Mouse (Mus musculus): ENCODE data around the gene Gm3033. TPM values are rescaled to one million over a fixed set of nuclear protein-coding genes. Genes with fewer than 3 reads are reported as not detected.
"Not testable (repeated sequence)": the region's sequence is repeated elsewhere in the genome, so short reads cannot be mapped to it uniquely, and the experiment has no call there.

Gene Gm3033
- under 1 TPM in 1 of 2 experiments, not detected in 1; 0.73 TPM for total RNA-seq (2021)

DNA sequence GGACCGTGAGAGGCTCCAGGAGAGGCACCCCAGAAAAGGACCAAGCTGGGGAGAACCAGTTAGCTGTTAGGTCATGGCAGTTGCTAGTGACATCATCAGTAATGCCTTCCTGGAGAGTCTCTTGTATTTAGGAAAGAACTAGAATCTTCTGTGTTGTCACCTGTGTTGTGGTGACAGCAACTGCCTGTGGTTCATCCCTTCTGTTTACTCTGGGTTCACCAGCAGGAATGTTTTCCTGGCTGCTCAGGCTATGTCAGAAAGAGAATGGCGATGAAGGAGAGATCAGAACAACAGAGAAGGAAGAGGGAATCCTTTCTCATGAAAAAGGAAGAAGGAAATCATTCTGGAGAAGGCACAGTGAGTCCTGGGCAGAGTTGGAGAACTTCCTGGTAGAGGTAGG lies at the start of gene Gm3033:
Gene Gm3033, plus strand, starts transcription at position 301 of the 400 bp plus-strand sequence.
- DNase-seq (ENCODE audit: low spot score in 2 of 2); intact Hi-C loops (cut with DNase I): not testable (repeated sequence)

- intact Hi-C loops (cut with DNase I); DNase-seq (ENCODE audit: low spot score in 2 of 2): not testable (repeated sequence)
Measured at GRCm38 (mm10) chr14:3809774-3810173, 36.3 kb upstream of the Gm3033 start, which contains the start of gene Gm3002. Gene Gm3002 (plus strand): TSS chr14:3810074.

DNA sequence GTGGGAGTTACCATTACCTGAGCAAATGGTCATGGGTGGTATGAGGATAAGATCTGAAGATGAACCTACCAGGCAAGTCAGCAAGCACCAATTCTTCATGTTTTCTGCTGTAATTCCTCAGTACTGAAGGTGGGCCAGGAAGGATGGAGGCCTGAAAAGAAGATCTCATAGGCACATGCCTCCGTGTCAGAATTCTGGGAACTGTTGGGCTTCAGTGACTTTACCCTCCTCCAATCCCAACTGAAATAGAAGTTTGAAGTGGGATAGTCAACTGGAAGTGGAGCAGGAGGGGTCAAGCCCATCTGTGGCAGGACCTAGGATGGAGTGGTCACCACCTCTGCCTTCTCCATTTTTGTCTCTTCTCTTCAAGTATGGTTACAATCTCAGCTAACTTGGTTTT lies 37.8 kb downstream of the Gm3033 start, which contains the start of gene Gm2916:
Gene Gm2916, plus strand, starts transcription at position 301 of the 400 bp plus-strand sequence.
- intact Hi-C loops (cut with DNase I): not testable (repeated sequence)

More for the DNA sequence above, 37.8 kb downstream of the Gm3033 start, which contains the start of gene Gm2916:
- DNase-seq (ENCODE audit: low spot score in 2 of 2): not testable (repeated sequence)

Other genes starting within 250 kb of the Gm3033 start
- gene Gm3012, start 211.7 kb upstream of the Gm3033 start, total RNA-seq (2021): not detected
- gene Gm3020, start 194.2 kb upstream of the Gm3033 start, total RNA-seq (2021): 1 to 10 TPM; 2.0 to 2.2 TPM
- not detected for gene Gm3043, start 157.5 kb upstream of the Gm3033 start, total RNA-seq (2021)
- under 1 TPM; 0.50 to 0.60 TPM for gene Gm3002, start 36.2 kb upstream of the Gm3033 start, total RNA-seq (2021)
- not detected for gene Gm2916, start 37.9 kb downstream of the Gm3033 start, total RNA-seq (2021)
- not detected for gene Gm3029, start 85.5 kb downstream of the Gm3033 start, total RNA-seq (2021)
- gene Gm3095, start 117.3 kb downstream of the Gm3033 start, total RNA-seq (2021): under 1 TPM in 1 of 2 experiments, not detected in 1; 0.25 TPM
- gene Gm3099, start 152.1 kb downstream of the Gm3033 start, total RNA-seq (2021): not detected
- gene Gm5796, start 177.7 kb downstream of the Gm3033 start, total RNA-seq (2021): 1 to 10 TPM; 1.4 to 1.5 TPM
- gene Gm3115, start 237.9 kb downstream of the Gm3033 start, total RNA-seq (2021): under 1 TPM in 1 of 2 experiments, not detected in 1; 0.46 TPM

Data from left cerebral cortex, postnatal 25 days (tissue).